Mouse (Mus musculus): ENCODE data around the gene Acap1.

DNA sequence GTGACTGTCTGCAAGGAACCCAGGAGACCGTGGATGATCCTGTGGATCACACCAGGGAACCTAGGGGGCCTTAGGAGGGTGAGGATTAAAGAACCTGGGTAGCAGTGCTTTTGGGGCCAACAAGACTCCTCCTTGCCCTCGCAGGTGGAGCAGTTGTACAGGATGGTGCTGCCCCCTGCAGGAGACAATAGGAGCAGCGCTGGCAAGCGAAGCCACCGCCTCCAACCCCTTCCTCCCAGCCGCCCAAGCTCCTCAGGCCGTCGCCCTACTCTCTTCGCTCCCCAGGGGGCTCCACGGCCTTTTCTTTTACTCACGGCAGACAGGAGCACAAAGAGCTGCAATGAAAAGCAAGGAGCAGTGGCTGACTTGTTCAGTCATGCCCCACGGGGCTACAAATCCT lies 18.5 kb downstream of the Acap1 start:
- TF ChIP-seq GABPA (IDR thresholded peaks at IDR 0.05; ENCODE audit: insufficient replicate concordance, low read depth, low read length) (no peak), POLR2A (IDR thresholded peaks at IDR 0.05; ENCODE audit: low read depth, low read length) (no peak), CTCF (conservative IDR thresholded peaks at IDR 0.05 in 1 of 2, IDR thresholded peaks at IDR 0.05 in 1 of 2; ENCODE audit: low read depth in 2 of 2, low read length in 2 of 2) (peak; percentile 84 to 99), ZNF384 (IDR thresholded peaks at IDR 0.05; ENCODE audit: low read depth, low read length) (peak; percentile 31; the same call in 1 of the 2 replicates), IRF4 (IDR thresholded peaks at IDR 0.05; ENCODE audit: low read depth, low read length) (peak; percentile 34; the same call in 1 of the 2 replicates), NRF1 (IDR thresholded peaks at IDR 0.05; ENCODE audit: low read depth, low read length) (peak; percentile 47; the same call in 1 of the 2 replicates), RCOR1 (conservative IDR thresholded peaks at IDR 0.05; ENCODE audit: low read depth, low read length) (no peak), PAX5 (IDR thresholded peaks at IDR 0.05; ENCODE audit: low read length) (no peak), USF1 (IDR thresholded peaks at IDR 0.05; ENCODE audit: low read depth, low read length) (no peak), EP300 (IDR thresholded peaks at IDR 0.05; ENCODE audit: low read length) (no peak), RAD21 (IDR thresholded peaks at IDR 0.05; ENCODE audit: low read depth, low read length) (no peak; the same call in none of the 2 replicates), NELFE (IDR thresholded peaks at IDR 0.05; ENCODE audit: low read depth, low read length) (peak; percentile 60; the same call in 1 of the 2 replicates)

All from CH12.LX (cell line).